ENCODE assay signal across 9 mouse cellular contexts in genomic region chr19:59260718-59261442, GRCm38 (mm10). TPM values are rescaled to one million over a fixed set of nuclear protein-coding genes. Genes with fewer than 3 reads are reported as not detected.
DNase-seq lines count a peak whose midpoint lies in the region; ATAC-seq and TF ChIP-seq lines count a peak whose summit lies in the region.
"Had no signal": no experiment of that assay in that cellular context is flagged by ENCODE, and none has a peak within 500 bp of the region (broad histone marks: within the 10 kb centered on the region; RNA-seq: fewer than 3 reads in every experiment).

Gene Slc18a2, plus strand, starts transcription at chr19:59260896.

- intact Hi-C loops in gastrocnemius, postnatal 14 days (cut with DNase I; ENCODE audit: low total_unique reads): no loop called here

- peak within 1 kb of the TSS; percentile 45 for H3K4me3 ChIP-seq in kidney, embryonic 16.5 days (ENCODE audit: low read length)
- H3K4me3 ChIP-seq in bone marrow, adult 2 months (replicated peaks; ENCODE audit: control insufficient read depth, low read depth, low read length): peak within 1 kb of the TSS; percentile 41
- peak within 1 kb of the TSS; percentile 56 for H3K4me3 ChIP-seq in heart, embryonic 16.5 days (ENCODE audit: low read length)
- H3K4me3 ChIP-seq in liver, embryonic 13.5 days (replicated peaks): peak within 1 kb of the TSS; percentile 49
- H3K4me3 ChIP-seq in stomach, embryonic 14.5 days (ENCODE audit: low read depth, low read length): peak within 1 kb of the TSS; percentile 29

- no peaks in the 10 kb centered on the region for H3K36me3 ChIP-seq in kidney, embryonic 16.5 days (ENCODE audit: insufficient read depth, low read length)
- H3K36me3 ChIP-seq in heart, embryonic 16.5 days (ENCODE audit: control insufficient read depth, insufficient read depth): no peaks in the 10 kb centered on the region
- H3K36me3 ChIP-seq in liver, embryonic 13.5 days: no peaks in the 10 kb centered on the region
- no peaks in the 10 kb centered on the region for H3K36me3 ChIP-seq in stomach, embryonic 14.5 days (ENCODE audit: control insufficient read depth, insufficient read depth, low read length)

- H3K9me3 ChIP-seq in kidney, embryonic 16.5 days (ENCODE audit: low read length): peaks cover 4% of the 10 kb centered on the region
- peaks cover 11% of the 10 kb centered on the region for H3K9me3 ChIP-seq in heart, embryonic 16.5 days (replicated peaks; ENCODE audit: control insufficient read depth, low read length)
- no peaks in the 10 kb centered on the region for H3K9me3 ChIP-seq in liver, embryonic 13.5 days (replicated peaks)
- no peaks in the 10 kb centered on the region for H3K9me3 ChIP-seq in stomach, embryonic 14.5 days (ENCODE audit: control insufficient read depth, low read depth, low read length)

- peaks cover 13% of the 10 kb centered on the region for H3K4me1 ChIP-seq in kidney, embryonic 16.5 days (ENCODE audit: insufficient read depth, low read length)
- H3K4me1 ChIP-seq in bone marrow, adult 2 months (ENCODE audit: control insufficient read depth, insufficient read depth, low read length): peaks cover 3% of the 10 kb centered on the region; the same call in 1 of the 2 replicates
- H3K4me1 ChIP-seq in heart, embryonic 16.5 days (ENCODE audit: control insufficient read depth, insufficient read depth, low read length): peaks cover 4% of the 10 kb centered on the region
- peaks cover 19% of the 10 kb centered on the region for H3K4me1 ChIP-seq in liver, embryonic 13.5 days (replicated peaks)
- H3K4me1 ChIP-seq in stomach, embryonic 14.5 days (ENCODE audit: control insufficient read depth, insufficient read depth, low read length): peaks cover 5% of the 10 kb centered on the region; the same call in 1 of the 2 replicates

- H3K27me3 ChIP-seq in kidney, embryonic 16.5 days (ENCODE audit: insufficient read depth, low read length): peaks cover 18% of the 10 kb centered on the region
- H3K27me3 ChIP-seq in heart, embryonic 16.5 days (ENCODE audit: control insufficient read depth, insufficient read depth, low read length): peaks cover 25% of the 10 kb centered on the region
- H3K27me3 ChIP-seq in liver, embryonic 13.5 days: peaks cover 35% of the 10 kb centered on the region
- H3K27me3 ChIP-seq in stomach, embryonic 14.5 days (ENCODE audit: control insufficient read depth, insufficient read depth, low read length): no peaks in the 10 kb centered on the region

- TF ChIP-seq CTCF in bone marrow, adult 2 months (IDR thresholded peaks at IDR 0.05; ENCODE audit: control insufficient read depth, insufficient read depth, low read length): no peak

- H3K4me2 ChIP-seq in kidney, embryonic 16.5 days (replicated peaks; ENCODE audit: low read depth, low read length): peak within 1 kb of the TSS; percentile 73
- H3K4me2 ChIP-seq in heart, embryonic 16.5 days (ENCODE audit: low read depth, low read length): peak within 1 kb of the TSS; percentile 88
- H3K4me2 ChIP-seq in liver, embryonic 13.5 days: peak within 1 kb of the TSS; percentile 74
- peak within 1 kb of the TSS; percentile 90 for H3K4me2 ChIP-seq in stomach, embryonic 14.5 days (replicated peaks; ENCODE audit: low read depth, low read length)

- DNase-seq in kidney, adult 18-20 months: no peak
- peak; percentile 16 for DNase-seq in liver, embryonic 13.5 days
- DNase-seq in cerebellum, adult 11-12 months: no peak
- DNase-seq in gastrocnemius, postnatal 14 days: no peak

- no peak within 1 kb of the TSS for H3K27ac ChIP-seq in kidney, embryonic 16.5 days (ENCODE audit: low read length)
- no peak within 1 kb of the TSS; the same call in 1 of the 2 replicates for H3K27ac ChIP-seq in bone marrow, adult 2 months (ENCODE audit: control insufficient read depth, insufficient read depth, low read depth, low read length, poor library complexity)
- no peak within 1 kb of the TSS for H3K27ac ChIP-seq in heart, embryonic 16.5 days (ENCODE audit: low read length)
- no peak within 1 kb of the TSS for H3K27ac ChIP-seq in liver, embryonic 13.5 days
- no peak within 1 kb of the TSS for H3K27ac ChIP-seq in stomach, embryonic 14.5 days (ENCODE audit: low read length)

- WGBS in kidney, embryonic 16.5 days: under 1% methylated on average over 55 of the region's 55 CpGs
- WGBS in bone marrow, adult 2 months: under 1% methylated on average over 55 of the region's 55 CpGs
- WGBS in heart, embryonic 16.5 days: under 1% methylated on average over 55 of the region's 55 CpGs
- WGBS in liver, embryonic 13.5 days (ENCODE audit: insufficient replicate concordance): under 1% methylated on average over 55 of the region's 55 CpGs
- 2% methylated on average over 55 of the region's 55 CpGs for WGBS in stomach, embryonic 14.5 days

- peak; percentile 88 for ATAC-seq in kidney, embryonic 16.5 days (ENCODE audit: low FRiP score, low TSS enrichment)
- ATAC-seq in heart, embryonic 16.5 days (replicated peaks; ENCODE audit: extremely low read depth, insufficient read depth, low FRiP score): peak; percentile 84
- ATAC-seq in liver, embryonic 13.5 days (ENCODE audit: low read depth): peak; percentile 71
- ATAC-seq in stomach, embryonic 14.5 days (ENCODE audit: insufficient number of reproducible peaks, insufficient read depth, low FRiP score, low read depth): peak; percentile 84; the same call in 1 of the 2 replicates
- ATAC-seq: Patski had no signal

- peak within 1 kb of the TSS; percentile 63 for H3K9ac ChIP-seq in kidney, embryonic 16.5 days (replicated peaks; ENCODE audit: low read length)
- H3K9ac ChIP-seq in heart, embryonic 16.5 days (ENCODE audit: low read length): peak within 1 kb of the TSS; percentile 65
- H3K9ac ChIP-seq in liver, embryonic 13.5 days: peak within 1 kb of the TSS; percentile 51
- H3K9ac ChIP-seq in stomach, embryonic 14.5 days (replicated peaks; ENCODE audit: low read depth, low read length): peak within 1 kb of the TSS; percentile 25; the same call in 1 of the 2 replicates

- no peak for TF ChIP-seq POLR2A in bone marrow, adult 2 months (IDR thresholded peaks at IDR 0.05; ENCODE audit: borderline replicate concordance, control insufficient read depth, low read depth, low read length)

RNA-seq across cellular contexts. Expression of gene Slc18a2, which starts in this region (rescaled TPM):
- 8.1 and 9.9 TPM in 2 replicates for polyA plus RNA-seq in kidney, embryonic 16.5 days (2015; fragmentation: Nextera tagmentation; extraction: Ambion mirVana)
- 3.7 and 4.7 TPM in 2 replicates for polyA plus RNA-seq in bone marrow, adult 2 months (2011; ENCODE audit: insufficient read depth, insufficient read length, low replicate concordance, missing spikeins)
- polyA plus RNA-seq in heart, embryonic 16.5 days (2015; fragmentation: Nextera tagmentation; extraction: Ambion mirVana): 8.7 and 12.6 TPM in 2 replicates
- 3.4 and 4.3 TPM in 2 replicates for polyA plus RNA-seq in liver, embryonic 13.5 days (2015; fragmentation: Nextera tagmentation; extraction: Ambion mirVana)
- polyA plus RNA-seq in stomach, embryonic 14.5 days (2014; fragmentation: Nextera tagmentation; extraction: Ambion mirVana): 15.2 and 16.0 TPM in 2 replicates
- under 1 TPM; 0.16 to 0.21 TPM for total RNA-seq in gastrocnemius, postnatal 14 days (2021)
